Mouse (Mus musculus) thymus, postnatal 14 days (tissue): Measurements from ENCODE around the gene Neb.
"Not testable (repeated sequence)": the region's sequence is repeated elsewhere in the genome, so short reads cannot be mapped to it uniquely, and the experiment has no call there.

Experiments used
- DNase-seq: peaks from one replicate; pipeline ENCODE4 v3.0.0; 2021

Gene Neb

GRCm38 (mm10) chr2:52176537-52176936 is 201.7 kb downstream of the Neb start:
- DNase-seq: peak; percentile 33

- no peak for DNase-seq
Observed at GRCm38 (mm10) chr2:52174951-52175350, 203.3 kb downstream of the Neb start.

- no peak for DNase-seq
Observed at GRCm38 (mm10) chr2:52169243-52170005, 208.8 kb downstream of the Neb start.

- DNase-seq: no peak
Observed at GRCm38 (mm10) chr2:52153064-52153463, 225.2 kb downstream of the Neb start.

GRCm38 (mm10) chr2:52133351-52133750 is 244.9 kb downstream of the Neb start:
- no peak for DNase-seq

GRCm38 (mm10) chr2:52131370-52131769 is 246.9 kb downstream of the Neb start:
- DNase-seq: not testable (repeated sequence)

- DNase-seq: no peak
Observed at GRCm38 (mm10) chr2:52114086-52114485, 264.2 kb downstream of the Neb start.
